Mouse (Mus musculus): ENCODE measurements around the gene Cblc. TPM values are rescaled to one million over a fixed set of nuclear protein-coding genes. Genes with fewer than 3 reads are reported as not detected.

The Cblc gene
- total and polyA plus RNA-seq, 2 experiments = 17.8 to 23.0 TPM

GRCm38 (mm10) chr7:19734178-19734666 lies 62.4 kb downstream of the Cblc start:
- H3K9ac ChIP-seq (ENCODE audit: low read depth, low read length) = no peak overlapping the region
- peaks cover 42% of the 10 kb centered on the region for H3K36me3 ChIP-seq (ENCODE audit: control insufficient read depth, insufficient read depth, low read length)
- H3K27me3 ChIP-seq (ENCODE audit: control insufficient read depth, insufficient read depth, low read length) = no peaks in the 10 kb centered on the region
- no peaks in the 10 kb centered on the region for H3K4me1 ChIP-seq (ENCODE audit: control insufficient read depth, insufficient read depth, low read length)
- 86% methylated on average over 10 of the region's 10 CpGs for WGBS
- no peak for DNase-seq (ENCODE audit: extremely low read depth, low read depth, low spot score)
- H3K4me3 ChIP-seq (ENCODE audit: insufficient read depth, low read depth, low read length) = no peak overlapping the region
- H3K79me2 ChIP-seq (ENCODE audit: control insufficient read depth, insufficient read depth, low read length) = 0 out of 2 replicates have a peak, but pooled peaks cover 3% of the 10 kb centered on the region
- H3K27ac ChIP-seq (replicated peaks; ENCODE audit: insufficient read depth, low read depth, low read length) = no peak overlapping the region
- no peak for TF ChIP-seq POLR2A (IDR thresholded peaks at IDR 0.05; ENCODE audit: extremely low read depth, insufficient read depth, low read length)
- TF ChIP-seq CTCF (IDR thresholded peaks at IDR 0.05; ENCODE audit: low read depth, low read length) = no peak

Other genes starting within 250 kb of the Cblc start
- 25.0 and 25.6 TPM in 2 replicates for gene Ppp1r37, start 233.7 kb downstream of the Cblc start, total RNA-seq (2014; rRNA removed)
- gene Ppp1r37, start 233.7 kb downstream of the Cblc start, polyA plus RNA-seq (2012; rRNA removed) = 82.3 and 84.2 TPM in 2 replicates
- gene Zfp296, start 219.5 kb downstream of the Cblc start, total RNA-seq (2014; rRNA removed) = 0.40 and 0.83 TPM in 2 replicates
- 0.93 and 1.3 TPM in 2 replicates for gene Zfp296, start 219.5 kb downstream of the Cblc start, polyA plus RNA-seq (2012; rRNA removed)
- 31.2 and 40.1 TPM in 2 replicates for gene Gemin7, start 219.2 kb downstream of the Cblc start, total RNA-seq (2014; rRNA removed)
- 60.2 and 61.6 TPM in 2 replicates for gene Gemin7, start 219.2 kb downstream of the Cblc start, polyA plus RNA-seq (2012; rRNA removed)
- 4.9 and 5.3 TPM in 2 replicates for gene Clasrp, start 192.3 kb downstream of the Cblc start, total RNA-seq (2014; rRNA removed)
- 18.0 and 24.8 TPM in 2 replicates for gene Clasrp, start 192.3 kb downstream of the Cblc start, polyA plus RNA-seq (2012; rRNA removed)
- 1.3 and 2.3 TPM in 2 replicates for gene Relb, start 167.4 kb downstream of the Cblc start, total RNA-seq (2014; rRNA removed)
- gene Relb, start 167.4 kb downstream of the Cblc start, polyA plus RNA-seq (2012; rRNA removed) = 1.5 and 3.3 TPM in 2 replicates
- gene Clptm1, start 131.8 kb downstream of the Cblc start, total RNA-seq (2014; rRNA removed) = 49.8 and 77.8 TPM in 2 replicates
- gene Clptm1, start 131.8 kb downstream of the Cblc start, polyA plus RNA-seq (2012; rRNA removed) = 67.3 and 79.9 TPM in 2 replicates
- gene Apoc2, start 118.9 kb downstream of the Cblc start, total RNA-seq (2014; rRNA removed) = 283 and 389 TPM in 2 replicates
- gene Apoc2, start 118.9 kb downstream of the Cblc start, polyA plus RNA-seq (2012; rRNA removed) = 221 and 425 TPM in 2 replicates
- 38.2 and 45.8 TPM in 2 replicates for gene Gm44805, start 115.4 kb downstream of the Cblc start, total RNA-seq (2014; rRNA removed)
- 86.3 and 159 TPM in 2 replicates for gene Gm44805, start 115.4 kb downstream of the Cblc start, polyA plus RNA-seq (2012; rRNA removed)
- 2,758 and 2,845 TPM in 2 replicates for gene Apoc4, start 115.3 kb downstream of the Cblc start, total RNA-seq (2014; rRNA removed)
- gene Apoc4, start 115.3 kb downstream of the Cblc start, polyA plus RNA-seq (2012; rRNA removed) = 3,664 and 4,159 TPM in 2 replicates
- gene Apoc1, start 104.1 kb downstream of the Cblc start, total RNA-seq (2014; rRNA removed) = 7,017 and 7,765 TPM in 2 replicates
- gene Apoc1, start 104.1 kb downstream of the Cblc start, polyA plus RNA-seq (2012; rRNA removed) = 5,801 and 8,240 TPM in 2 replicates
- gene Apoe, start 97.6 kb downstream of the Cblc start, total RNA-seq (2014; rRNA removed) = 23,407 and 25,019 TPM in 2 replicates
- gene Apoe, start 97.6 kb downstream of the Cblc start, polyA plus RNA-seq (2012; rRNA removed) = 39,394 and 43,401 TPM in 2 replicates
- 22.3 and 26.9 TPM in 2 replicates for gene Tomm40, start 81.4 kb downstream of the Cblc start, total RNA-seq (2014; rRNA removed)
- 48.7 and 56.2 TPM in 2 replicates for gene Tomm40, start 81.4 kb downstream of the Cblc start, polyA plus RNA-seq (2012; rRNA removed)
- gene Nectin2, start 46.3 kb downstream of the Cblc start, total RNA-seq (2014; rRNA removed) = 17.8 and 18.9 TPM in 2 replicates
- 57.4 and 68.7 TPM in 2 replicates for gene Nectin2, start 46.3 kb downstream of the Cblc start, polyA plus RNA-seq (2012; rRNA removed)
- gene Bcam, start 25.8 kb downstream of the Cblc start, total RNA-seq (2014; rRNA removed) = 2.3 and 2.5 TPM in 2 replicates
- 4.8 and 5.4 TPM in 2 replicates for gene Bcam, start 25.8 kb downstream of the Cblc start, polyA plus RNA-seq (2012; rRNA removed)
- 3.0 and 7.4 TPM in 2 replicates for gene Bcl3, start 26.0 kb upstream of the Cblc start, total RNA-seq (2014; rRNA removed)
- gene Bcl3, start 26.0 kb upstream of the Cblc start, polyA plus RNA-seq (2012; rRNA removed) = 72.8 and 76.8 TPM in 2 replicates
- not detected in 2 replicates for gene Gm19345, start 55.2 kb upstream of the Cblc start, total RNA-seq (2014; rRNA removed)
- gene Gm19345, start 55.2 kb upstream of the Cblc start, polyA plus RNA-seq (2012; rRNA removed) = 0.11 TPM in 1 of 2 replicates, not detected in the other
- gene Ceacam16, start 64.5 kb upstream of the Cblc start, total RNA-seq (2014; rRNA removed) = 0.09 and 0.34 TPM in 2 replicates
- gene Ceacam16, start 64.5 kb upstream of the Cblc start, polyA plus RNA-seq (2012; rRNA removed) = 0.09 and 0.11 TPM in 2 replicates
- gene Ceacam19, start 91.2 kb upstream of the Cblc start, total RNA-seq (2014; rRNA removed) = not detected in 2 replicates
- not detected in 2 replicates for gene Ceacam19, start 91.2 kb upstream of the Cblc start, polyA plus RNA-seq (2012; rRNA removed)
- 5.1 and 7.6 TPM in 2 replicates for gene Pvr, start 124.4 kb upstream of the Cblc start, total RNA-seq (2014; rRNA removed)
- gene Pvr, start 124.4 kb upstream of the Cblc start, polyA plus RNA-seq (2012; rRNA removed) = 3.4 and 6.8 TPM in 2 replicates
- gene Igsf23, start 153.9 kb upstream of the Cblc start, total RNA-seq (2014; rRNA removed) = 0.09 and 0.13 TPM in 2 replicates
- gene Igsf23, start 153.9 kb upstream of the Cblc start, polyA plus RNA-seq (2012; rRNA removed) = 0.78 and 1.6 TPM in 2 replicates
- gene Ceacam20, start 168.6 kb upstream of the Cblc start, total RNA-seq (2014; rRNA removed) = not detected in 2 replicates
- gene Ceacam20, start 168.6 kb upstream of the Cblc start, polyA plus RNA-seq (2012; rRNA removed) = not detected in 2 replicates
- gene Nlrp9b, start 194.7 kb upstream of the Cblc start, total RNA-seq (2014; rRNA removed) = not detected in 2 replicates
- not detected in 2 replicates for gene Nlrp9b, start 194.7 kb upstream of the Cblc start, polyA plus RNA-seq (2012; rRNA removed)